Mouse (Mus musculus) limb, embryonic 11.5 days (tissue): ENCODE data around the gene Kmt5a. TPM values are rescaled to one million over a fixed set of nuclear protein-coding genes. Genes with fewer than 3 reads are reported as not detected.
"Not testable (repeated sequence)": the region's sequence is repeated elsewhere in the genome, so short reads cannot be mapped to it uniquely, and the experiment has no call there.

Experiments
- ATAC-seq: fragments of 200-750 bp; cut with Nextera tagmentation; 2 replicates; pipeline ENCODE4 v1.8.0; 2017; ENCODE audit warnings: low read depth; ENCODE audit not compliant: insufficient number of reproducible peaks, low FRiP score, low TSS enrichment
- DNase-seq: peaks from one replicate; pipeline ENCODE4 v3.0.0-alpha.2; 2015; ENCODE audit warnings: low spot score
- H3K27ac ChIP-seq: fragments of 300-500 bp; sonication (generic); replicated peaks from 2 replicates; pipeline ENCODE4 v1.5.1; 2014; ENCODE audit warnings: low read depth, mild to moderate bottlenecking, low read length
- H3K27me3 ChIP-seq: fragments of 300-500 bp; sonication (generic); 2 replicates; pipeline ENCODE4 v1.6.1; 2014; ENCODE audit warnings: mild to moderate bottlenecking, low read length, mixed read lengths; ENCODE audit not compliant: control insufficient read depth, insufficient read depth
- H3K36me3 ChIP-seq: fragments of 300-500 bp; sonication (generic); 2 replicates; pipeline ENCODE4 v1.6.1; 2014; ENCODE audit warnings: mild to moderate bottlenecking, low read length, moderate library complexity, mixed read lengths; ENCODE audit not compliant: control insufficient read depth, insufficient read depth
- H3K4me1 ChIP-seq: fragments of 300-500 bp; sonication (generic); 2 replicates; pipeline ENCODE4 v1.6.1; 2014; ENCODE audit warnings: low read length, mixed read lengths; ENCODE audit not compliant: control insufficient read depth, insufficient read depth
- H3K4me2 ChIP-seq: fragments of 300-500 bp; sonication (generic); 2 replicates; pipeline ENCODE4 v1.6.1; 2014; ENCODE audit warnings: low read depth, mild to moderate bottlenecking, moderate library complexity; ENCODE audit not compliant: severe bottlenecking
- H3K4me3 ChIP-seq: fragments of 300-500 bp; sonication (generic); 2 replicates; pipeline ENCODE4 v1.5.1; 2014; ENCODE audit warnings: low read depth, low read length
- H3K9ac ChIP-seq: fragments of 300-500 bp; sonication (generic); 2 replicates; pipeline ENCODE4 v1.6.1; 2014; ENCODE audit warnings: mild to moderate bottlenecking, low read length
- H3K9me3 ChIP-seq: fragments of 300-500 bp; sonication (generic); 2 replicates; pipeline ENCODE4 v1.6.1; 2016; ENCODE audit warnings: low read length; ENCODE audit not compliant: control insufficient read depth
- WGBS: fragments of 180-500 bp; shearing (Covaris S2); extraction: QIAGEN DNeasy Blood & Tissue Kit; methylation state at CpG from one replicate; pipeline ENCODE4 v1.1.7; 2014; 5-methylcytosine and 5-hydroxymethylcytosine counted together
- polyA plus RNA-seq: library from polyadenylated mRNA; unstranded; fragments of >200 nt; fragmentation: Nextera tagmentation; extraction: Ambion mirVana; gene quantifications from 2 replicates; pipeline ENCODE4 v1.2.1, GENCODE M21; 2014

Kmt5a gene
- polyA plus RNA-seq, 1 experiment from 2014 or later: 102 TPM

- Histone ChIP-seq H3K9me3 (no peaks in the 10 kb centered on the region), H3K4me1 (peaks cover 6% of the 10 kb centered on the region), H3K27ac (no peak overlapping the region), H3K36me3 (peaks cover 47% of the 10 kb centered on the region), H3K4me3 (no peak overlapping the region), H3K4me2 (no peak overlapping the region), H3K27me3 (no peaks in the 10 kb centered on the region), H3K9ac (no peak overlapping the region)
- DNase-seq (no peak), ATAC-seq (no peak)
- 88% methylated on average over 16 of the region's 16 CpGs for WGBS
Measured at GRCm38 (mm10) chr5:124450641-124451340, 11.1 kb downstream of the Kmt5a start.

- peaks cover 54% of the 10 kb centered on the region for H3K36me3 ChIP-seq
- no peaks in the 10 kb centered on the region for H3K4me1 ChIP-seq
- no peak for DNase-seq
- H3K4me3 ChIP-seq: no peak overlapping the region
- no peak for ATAC-seq
- H3K27ac ChIP-seq: no peak overlapping the region
- 81% methylated on average over 15 of the region's 15 CpGs for WGBS
- no peak overlapping the region for H3K4me2 ChIP-seq
- no peaks in the 10 kb centered on the region for H3K27me3 ChIP-seq
- no peaks in the 10 kb centered on the region for H3K9me3 ChIP-seq
- H3K9ac ChIP-seq: no peak overlapping the region
Measured at GRCm38 (mm10) chr5:124452494-124453228, 12.9 kb downstream of the Kmt5a start.

GRCm38 (mm10) chr5:124453339-124454081 lies 13.8 kb downstream of the Kmt5a start:
- 92% methylated on average over 13 of the region's 13 CpGs for WGBS
- no peak overlapping the region for H3K4me2 ChIP-seq
- no peak overlapping the region for H3K27ac ChIP-seq
- H3K36me3 ChIP-seq: peaks cover 58% of the 10 kb centered on the region
- DNase-seq: no peak
- no peaks in the 10 kb centered on the region for H3K27me3 ChIP-seq
- H3K9ac ChIP-seq: no peak overlapping the region
- no peaks in the 10 kb centered on the region for H3K9me3 ChIP-seq
- H3K4me3 ChIP-seq: no peak overlapping the region
- H3K4me1 ChIP-seq: no peaks in the 10 kb centered on the region
- ATAC-seq: no peak

- H3K36me3 ChIP-seq: peaks cover 58% of the 10 kb centered on the region
- H3K4me1 ChIP-seq: no peaks in the 10 kb centered on the region
- H3K4me2 ChIP-seq: no peak overlapping the region
- no peak overlapping the region for H3K27ac ChIP-seq
- WGBS: 75% methylated on average over 1 of the region's 1 CpGs
- no peaks in the 10 kb centered on the region for H3K9me3 ChIP-seq
- DNase-seq: no peak
- no peak overlapping the region for H3K9ac ChIP-seq
- no peak for ATAC-seq
- H3K27me3 ChIP-seq: no peaks in the 10 kb centered on the region
- H3K4me3 ChIP-seq: no peak overlapping the region
Measured at GRCm38 (mm10) chr5:124454082-124454419, 14.3 kb downstream of the Kmt5a start.

- 94% methylated on average over 6 of the region's 6 CpGs for WGBS
- no peak for ATAC-seq
- H3K4me3 ChIP-seq: no peak overlapping the region
- DNase-seq: no peak
- H3K27ac ChIP-seq: no peak overlapping the region
- peaks cover 48% of the 10 kb centered on the region for H3K36me3 ChIP-seq
- H3K4me2 ChIP-seq: no peak overlapping the region
- no peak overlapping the region for H3K9ac ChIP-seq
- no peaks in the 10 kb centered on the region for H3K4me1 ChIP-seq
- H3K9me3 ChIP-seq: no peaks in the 10 kb centered on the region
- no peaks in the 10 kb centered on the region for H3K27me3 ChIP-seq
Measured at GRCm38 (mm10) chr5:124456762-124457161, 17.0 kb downstream of the Kmt5a start.

GRCm38 (mm10) chr5:124460922-124461321 lies 21.2 kb downstream of the Kmt5a start:
- H3K9ac ChIP-seq, H3K27me3 ChIP-seq, H3K9me3 ChIP-seq, H3K4me3 ChIP-seq, H3K4me2 ChIP-seq, H3K4me1 ChIP-seq, ATAC-seq, DNase-seq, H3K27ac ChIP-seq: not testable (repeated sequence)
- peaks cover 38% of the 10 kb centered on the region for H3K36me3 ChIP-seq
- 93% methylated on average over 14 of the region's 14 CpGs for WGBS

GRCm38 (mm10) chr5:124462297-124463025 lies 22.7 kb downstream of the Kmt5a start:
- Histone ChIP-seq H3K27me3 (no peaks in the 10 kb centered on the region), H3K27ac (no peak overlapping the region), H3K9ac (no peak overlapping the region), H3K9me3 (no peaks in the 10 kb centered on the region), H3K36me3 (peaks cover 34% of the 10 kb centered on the region), H3K4me1 (no peaks in the 10 kb centered on the region), H3K4me2 (no peak overlapping the region), H3K4me3 (no peak overlapping the region)
- ATAC-seq (no peak), DNase-seq (no peak)
- 86% methylated on average over 8 of the region's 8 CpGs for WGBS

DNA sequence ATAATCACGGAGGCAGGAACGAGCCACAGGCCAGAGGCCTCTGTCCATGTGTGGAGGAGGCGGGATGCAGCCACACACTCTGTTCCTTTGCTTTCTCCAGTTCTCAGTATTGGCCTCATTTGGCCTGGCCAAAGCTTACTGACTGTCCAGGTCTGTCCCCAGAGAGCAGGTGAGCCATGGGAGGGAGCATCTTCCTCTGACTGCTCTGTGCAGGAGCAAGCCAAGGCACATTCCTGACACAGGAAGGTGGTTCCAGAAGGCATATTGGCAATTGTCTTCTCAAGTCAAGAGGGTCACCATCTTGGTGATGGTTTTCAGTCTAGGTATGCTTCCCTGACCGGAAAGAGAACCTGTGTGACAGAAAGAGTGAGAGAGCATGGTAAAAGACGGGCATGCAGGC lies 23.7 kb downstream of the Kmt5a start:
- peaks cover 27% of the 10 kb centered on the region for H3K36me3 ChIP-seq
- H3K27me3 ChIP-seq: no peaks in the 10 kb centered on the region
- WGBS: 87% methylated on average over 5 of the region's 5 CpGs
- H3K9me3 ChIP-seq: no peaks in the 10 kb centered on the region
- H3K4me1 ChIP-seq: no peaks in the 10 kb centered on the region
- H3K9ac ChIP-seq: no peak overlapping the region
- no peak for ATAC-seq
- no peak overlapping the region for H3K27ac ChIP-seq
- H3K4me2 ChIP-seq: no peak overlapping the region
- no peak for DNase-seq
- H3K4me3 ChIP-seq: no peak overlapping the region
